Mouse (Mus musculus): ENCODE measurements around the gene Gemin5. TPM values are rescaled to one million over a fixed set of nuclear protein-coding genes. Genes with fewer than 3 reads are reported as not detected.
"Not testable (repeated sequence)": the region's sequence is repeated elsewhere in the genome, so short reads cannot be mapped to it uniquely, and the experiment has no call there.

Gene Gemin5
- 20.9 and 26.2 TPM in 2 replicates for polyA plus RNA-seq (2016; fragmentation: Nextera tagmentation; extraction: Ambion mirVana)

GRCm38 (mm10) chr11:58168167-58168915 is at the start of gene Gemin5:
Gene Gemin5, minus strand, starts transcription at chr11:58168539.
- WGBS = 1% methylated on average over 71 of the region's 71 CpGs
- H3K27ac ChIP-seq = peak within 1 kb of the TSS; percentile 85
- peaks cover 39% of the 10 kb centered on the region for H3K36me3 ChIP-seq
- H3K4me3 ChIP-seq = peak within 1 kb of the TSS; percentile 83
- peak; percentile 89 for DNase-seq (ENCODE audit: low spot score)
- peaks cover 24% of the 10 kb centered on the region for H3K4me1 ChIP-seq
- H3K27me3 ChIP-seq (ENCODE audit: insufficient read depth, poor library complexity, severe bottlenecking) = no peaks in the 10 kb centered on the region
- H3K9me3 ChIP-seq = no peaks in the 10 kb centered on the region

- H3K4me3 ChIP-seq = no peak overlapping the region
- WGBS = 84% methylated on average over 6 of the region's 6 CpGs
- no peaks in the 10 kb centered on the region for H3K9me3 ChIP-seq
- H3K4me1 ChIP-seq = peaks cover under 1% of the 10 kb centered on the region; the same call in 1 of the 2 replicates
- DNase-seq (ENCODE audit: low spot score) = no peak
- no peaks in the 10 kb centered on the region for H3K36me3 ChIP-seq
- no peaks in the 10 kb centered on the region for H3K27me3 ChIP-seq (ENCODE audit: insufficient read depth, poor library complexity, severe bottlenecking)
- no peak overlapping the region for H3K27ac ChIP-seq
These were observed 48.5 kb upstream of the Gemin5 start for GRCm38 (mm10) chr11:58216823-58217222.

- no peak overlapping the region for H3K27ac ChIP-seq
- no peaks in the 10 kb centered on the region for H3K27me3 ChIP-seq (ENCODE audit: insufficient read depth, poor library complexity, severe bottlenecking)
- H3K4me3 ChIP-seq = no peak overlapping the region
- H3K9me3 ChIP-seq = no peaks in the 10 kb centered on the region
- H3K36me3 ChIP-seq = no peaks in the 10 kb centered on the region
- WGBS = 75% methylated on average over 5 of the region's 5 CpGs
- no peak for DNase-seq (ENCODE audit: low spot score)
- H3K4me1 ChIP-seq = peaks cover 11% of the 10 kb centered on the region
These were observed 47.5 kb upstream of the Gemin5 start for GRCm38 (mm10) chr11:58215814-58216213.

- not testable (repeated sequence) for H3K36me3 ChIP-seq; H3K9me3 ChIP-seq; H3K27ac ChIP-seq; H3K27me3 ChIP-seq (ENCODE audit: insufficient read depth, poor library complexity, severe bottlenecking)
- WGBS = 11% methylated on average over 2 of the region's 3 CpGs
- Histone ChIP-seq H3K4me1 (peaks cover 12% of the 10 kb centered on the region), H3K4me3 (peak overlapping the region; percentile 63)
- peak; percentile 64 for DNase-seq (ENCODE audit: low spot score)
These were observed 46.7 kb upstream of the Gemin5 start for GRCm38 (mm10) chr11:58215049-58215430.

- H3K27ac ChIP-seq = peak overlapping the region; percentile 86
- WGBS = 28% methylated on average over 17 of the region's 17 CpGs
- DNase-seq (ENCODE audit: low spot score) = peak; percentile 89
These were observed 46.2 kb upstream of the Gemin5 start for GRCm38 (mm10) chr11:58214391-58215048.

GRCm38 (mm10) chr11:58213673-58214342 is 45.5 kb upstream of the Gemin5 start:
- Histone ChIP-seq H3K36me3 (no peaks in the 10 kb centered on the region), H3K4me1 (peaks cover 12% of the 10 kb centered on the region), H3K4me3 (peak overlapping the region; percentile 63), H3K27ac (peak overlapping the region; percentile 86; the same call in 1 of the 2 replicates), H3K9me3 (no peaks in the 10 kb centered on the region), H3K27me3 (ENCODE audit: insufficient read depth, poor library complexity, severe bottlenecking) (no peaks in the 10 kb centered on the region)
- no peak for DNase-seq (ENCODE audit: low spot score)
- WGBS = 73% methylated on average over 7 of the region's 7 CpGs

More at GRCm38 (mm10) chr11:58214391-58215048, 46.2 kb upstream of the Gemin5 start:
- Histone ChIP-seq H3K9me3 (no peaks in the 10 kb centered on the region), H3K4me1 (peaks cover 12% of the 10 kb centered on the region), H3K36me3 (no peaks in the 10 kb centered on the region), H3K4me3 (peak overlapping the region; percentile 63), H3K27me3 (ENCODE audit: insufficient read depth, poor library complexity, severe bottlenecking) (no peaks in the 10 kb centered on the region)

- no peak for DNase-seq (ENCODE audit: low spot score)
- no peaks in the 10 kb centered on the region for H3K9me3 ChIP-seq
- peak overlapping the region; percentile 73; the same call in 1 of the 2 replicates for H3K27ac ChIP-seq
- 27% methylated on average over 2 of the region's 2 CpGs for WGBS
- H3K36me3 ChIP-seq = no peaks in the 10 kb centered on the region
- peaks cover 12% of the 10 kb centered on the region for H3K4me1 ChIP-seq
- H3K4me3 ChIP-seq = no peak overlapping the region
- H3K27me3 ChIP-seq (ENCODE audit: insufficient read depth, poor library complexity, severe bottlenecking) = no peaks in the 10 kb centered on the region
These were observed 43.3 kb upstream of the Gemin5 start for GRCm38 (mm10) chr11:58211682-58212067.

GRCm38 (mm10) chr11:58211062-58211681 is 42.8 kb upstream of the Gemin5 start:
- no peak overlapping the region for H3K4me3 ChIP-seq
- H3K9me3 ChIP-seq = no peaks in the 10 kb centered on the region
- peaks cover 12% of the 10 kb centered on the region for H3K4me1 ChIP-seq
- 21% methylated on average over 9 of the region's 9 CpGs for WGBS
- no peaks in the 10 kb centered on the region for H3K36me3 ChIP-seq
- peak overlapping the region; percentile 73; the same call in 1 of the 2 replicates for H3K27ac ChIP-seq
- no peaks in the 10 kb centered on the region for H3K27me3 ChIP-seq (ENCODE audit: insufficient read depth, poor library complexity, severe bottlenecking)
- no peak for DNase-seq (ENCODE audit: low spot score)

- no peaks in the 10 kb centered on the region for H3K36me3 ChIP-seq
- no peak overlapping the region for H3K27ac ChIP-seq
- H3K4me3 ChIP-seq = no peak overlapping the region
- H3K9me3 ChIP-seq = no peaks in the 10 kb centered on the region
- no peaks in the 10 kb centered on the region for H3K27me3 ChIP-seq (ENCODE audit: insufficient read depth, poor library complexity, severe bottlenecking)
- DNase-seq (ENCODE audit: low spot score) = no peak
- 84% methylated on average over 1 of the region's 1 CpGs for WGBS
- peaks cover 12% of the 10 kb centered on the region for H3K4me1 ChIP-seq
These were observed 42.1 kb upstream of the Gemin5 start for GRCm38 (mm10) chr11:58210321-58210886.

- Histone ChIP-seq H3K27me3 (ENCODE audit: insufficient read depth, poor library complexity, severe bottlenecking) (no peaks in the 10 kb centered on the region), H3K4me1 (peaks cover 10% of the 10 kb centered on the region; the same call in 1 of the 2 replicates), H3K27ac (no peak overlapping the region), H3K36me3 (no peaks in the 10 kb centered on the region), H3K9me3 (no peaks in the 10 kb centered on the region), H3K4me3 (no peak overlapping the region)
- no peak for DNase-seq (ENCODE audit: low spot score)
- WGBS = 87% methylated on average over 12 of the region's 12 CpGs
These were observed 32.7 kb upstream of the Gemin5 start for GRCm38 (mm10) chr11:58201052-58201451.

- no peaks in the 10 kb centered on the region for H3K36me3 ChIP-seq
- no peaks in the 10 kb centered on the region for H3K27me3 ChIP-seq (ENCODE audit: insufficient read depth, poor library complexity, severe bottlenecking)
- H3K27ac ChIP-seq = no peak overlapping the region
- DNase-seq (ENCODE audit: low spot score) = no peak
- WGBS = 93% methylated on average over 4 of the region's 4 CpGs
- peaks cover 14% of the 10 kb centered on the region for H3K4me1 ChIP-seq
- H3K9me3 ChIP-seq = no peaks in the 10 kb centered on the region
- H3K4me3 ChIP-seq = no peak overlapping the region
These were observed 31.9 kb upstream of the Gemin5 start for GRCm38 (mm10) chr11:58200226-58200625.

- WGBS = 12% methylated on average over 15 of the region's 15 CpGs
- H3K9me3 ChIP-seq; H3K36me3 ChIP-seq; H3K27me3 ChIP-seq (ENCODE audit: insufficient read depth, poor library complexity, severe bottlenecking): not testable (repeated sequence)
- Histone ChIP-seq H3K27ac (peak within 1 kb of the TSS; percentile 85), H3K4me3 (peak within 1 kb of the TSS; percentile 66), H3K4me1 (peaks cover 14% of the 10 kb centered on the region)
- peak; percentile 90 for DNase-seq (ENCODE audit: low spot score)
These were observed 31.1 kb upstream of the Gemin5 start, which contains the start of the genes Igtp and Irgm2 for GRCm38 (mm10) chr11:58199229-58200037. Gene Igtp, plus strand, starts transcription at chr11:58199556. Gene Irgm2, plus strand, starts transcription at chr11:58199618.
